Mouse (Mus musculus): Measurements from ENCODE around the gene Dcun1d3. TPM values are rescaled to one million over a fixed set of nuclear protein-coding genes. Genes with fewer than 3 reads are reported as not detected.

Dcun1d3 gene
- polyA plus RNA-seq (2015; fragmentation: Nextera tagmentation; extraction: Ambion mirVana): 7.0 and 7.2 TPM in 2 replicates

DNA sequence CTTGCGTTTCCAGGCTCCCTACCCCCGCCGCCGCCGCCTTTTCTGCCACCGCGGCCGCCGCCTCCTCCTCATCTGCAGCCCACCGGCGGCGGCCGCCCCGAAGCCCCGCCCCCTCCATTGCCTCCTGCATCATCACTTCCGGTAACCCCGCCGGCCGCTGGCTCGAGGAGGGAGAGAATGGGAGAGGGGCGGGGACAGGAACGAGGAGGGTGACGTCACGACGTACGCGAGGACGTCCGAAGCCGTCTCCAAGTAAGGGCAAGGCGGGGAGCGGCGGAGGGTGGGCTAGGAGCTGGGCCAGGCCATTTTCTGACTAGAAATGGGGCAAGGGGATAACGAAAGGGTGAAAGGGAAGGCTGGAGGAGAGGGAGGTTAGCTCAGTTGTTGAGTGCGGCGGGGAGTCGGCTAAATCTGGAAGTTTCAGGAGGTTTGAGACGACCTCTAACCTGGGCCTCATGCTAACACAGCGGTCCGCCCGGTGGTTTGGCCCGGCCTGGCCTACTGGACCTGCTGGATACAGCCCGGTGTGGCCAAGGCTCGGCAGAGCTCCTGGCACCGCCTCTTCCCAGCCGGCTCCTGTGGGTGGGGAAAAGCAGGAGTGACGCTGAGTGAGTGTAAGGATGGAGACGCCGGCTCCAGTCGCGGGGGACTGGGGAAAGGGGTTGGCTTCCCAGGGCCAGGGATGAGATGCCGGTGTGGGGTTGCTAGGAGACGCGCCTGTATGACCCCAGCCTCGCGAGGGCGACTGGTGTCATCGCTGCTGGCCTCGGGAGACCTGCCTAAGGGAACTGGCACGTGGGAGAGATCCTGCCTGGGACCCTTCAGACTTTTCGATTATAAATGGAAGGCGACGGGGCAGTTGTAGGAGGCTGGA lies at the start of gene Dcun1d3, which contains the start of gene Lyrm1:
TSS of gene Dcun1d3 (minus strand) at position 660 of the 874 bp plus-strand sequence.
TSS of gene Lyrm1 (plus strand) at position 223 of the 874 bp plus-strand sequence.
- ATAC-seq (replicated peaks; ENCODE audit: low FRiP score, low read depth) (peak; percentile 98), DNase-seq (ENCODE audit: low spot score) (peak; percentile 99)
- Histone ChIP-seq H3K9ac (ENCODE audit: low read depth, low read length) (peak within 1 kb of the TSS; percentile 81), H3K4me2 (ENCODE audit: low read length) (peak within 1 kb of the TSS; percentile 87), H3K4me1 (replicated peaks; ENCODE audit: insufficient read depth, low read length) (0 out of 2 replicates have a peak, but pooled peaks cover 6% of the 10 kb centered on the region), H3K27ac (peak within 1 kb of the TSS; percentile 98), H3K9me3 (replicated peaks; ENCODE audit: low read length) (no peaks in the 10 kb centered on the region), H3K36me3 (ENCODE audit: insufficient read depth, low read length) (no peaks in the 10 kb centered on the region), H3K4me3 (replicated peaks; ENCODE audit: low read depth, low read length) (peak within 1 kb of the TSS; percentile 83), H3K27me3 (ENCODE audit: insufficient read depth, low read length) (no peaks in the 10 kb centered on the region)
- TF ChIP-seq CTCF (IDR thresholded peaks at IDR 0.05; ENCODE audit: low read depth): no peak
- WGBS: 0% methylated on average over 63 of the region's 63 CpGs

DNA sequence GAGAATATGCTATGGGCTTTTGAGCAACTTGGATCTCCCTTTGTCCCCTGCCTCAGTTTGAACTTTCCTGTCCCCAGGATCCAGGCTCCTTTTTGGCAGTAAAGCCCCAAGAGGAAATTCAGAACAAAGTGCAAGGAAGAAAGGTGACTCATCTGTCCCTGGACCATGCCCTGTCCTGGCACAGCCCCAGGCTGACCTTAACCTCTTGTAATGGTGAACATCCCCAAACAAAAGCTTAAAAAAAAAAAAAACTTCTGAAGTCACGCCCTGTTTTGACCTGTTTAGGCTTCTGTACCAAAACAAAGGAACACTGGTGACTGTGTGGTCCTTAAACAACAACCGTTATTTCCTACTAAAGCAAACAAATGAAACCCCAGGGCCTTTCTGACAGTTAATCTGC lies 45.5 kb upstream of the Dcun1d3 start:
- Histone ChIP-seq H3K9ac (ENCODE audit: low read depth, low read length) (no peak overlapping the region), H3K4me2 (ENCODE audit: low read length) (no peak overlapping the region), H3K36me3 (ENCODE audit: insufficient read depth, low read length) (no peaks in the 10 kb centered on the region), H3K4me3 (replicated peaks; ENCODE audit: low read depth, low read length) (no peak overlapping the region), H3K4me1 (replicated peaks; ENCODE audit: insufficient read depth, low read length) (no peaks in the 10 kb centered on the region), H3K27me3 (ENCODE audit: insufficient read depth, low read length) (no peaks in the 10 kb centered on the region), H3K27ac (no peak overlapping the region), H3K9me3 (replicated peaks; ENCODE audit: low read length) (no peaks in the 10 kb centered on the region)
- no peak for TF ChIP-seq CTCF (IDR thresholded peaks at IDR 0.05; ENCODE audit: low read depth)
- DNase-seq (ENCODE audit: low spot score): no peak
- ATAC-seq (replicated peaks; ENCODE audit: low FRiP score, low read depth): no peak
- WGBS: 56% methylated on average over 2 of the region's 2 CpGs

DNA sequence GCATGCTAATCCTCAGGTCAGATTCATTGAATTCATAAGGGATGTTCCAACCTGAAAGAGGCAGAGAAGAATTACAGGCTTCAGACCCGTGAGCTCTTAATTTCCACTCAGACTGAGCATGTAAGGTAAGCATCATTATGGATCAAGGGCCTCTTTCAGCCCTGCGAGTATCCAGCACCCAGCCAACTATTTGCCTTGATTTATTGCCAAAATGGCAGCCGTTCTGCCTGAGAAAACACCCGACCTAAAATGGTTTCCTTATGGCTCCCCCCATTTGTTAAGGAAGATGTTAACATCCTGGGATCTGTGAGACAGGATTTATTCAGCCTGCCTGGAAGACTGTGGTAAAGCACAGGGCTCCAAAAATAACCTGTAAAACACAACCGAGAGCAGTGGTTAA lies 40.9 kb upstream of the Dcun1d3 start:
- no peak overlapping the region for H3K27ac ChIP-seq
- no peaks in the 10 kb centered on the region for H3K4me1 ChIP-seq (replicated peaks; ENCODE audit: insufficient read depth, low read length)
- WGBS: 35% methylated on average over 5 of the region's 5 CpGs
- no peaks in the 10 kb centered on the region for H3K27me3 ChIP-seq (ENCODE audit: insufficient read depth, low read length)
- no peak overlapping the region for H3K4me3 ChIP-seq (replicated peaks; ENCODE audit: low read depth, low read length)
- no peak for DNase-seq (ENCODE audit: low spot score)
- no peak overlapping the region for H3K9ac ChIP-seq (ENCODE audit: low read depth, low read length)
- H3K4me2 ChIP-seq (ENCODE audit: low read length): no peak overlapping the region
- H3K9me3 ChIP-seq (replicated peaks; ENCODE audit: low read length): no peaks in the 10 kb centered on the region
- H3K36me3 ChIP-seq (ENCODE audit: insufficient read depth, low read length): no peaks in the 10 kb centered on the region
- no peak for TF ChIP-seq CTCF (IDR thresholded peaks at IDR 0.05; ENCODE audit: low read depth)
- ATAC-seq (replicated peaks; ENCODE audit: low FRiP score, low read depth): no peak

DNA sequence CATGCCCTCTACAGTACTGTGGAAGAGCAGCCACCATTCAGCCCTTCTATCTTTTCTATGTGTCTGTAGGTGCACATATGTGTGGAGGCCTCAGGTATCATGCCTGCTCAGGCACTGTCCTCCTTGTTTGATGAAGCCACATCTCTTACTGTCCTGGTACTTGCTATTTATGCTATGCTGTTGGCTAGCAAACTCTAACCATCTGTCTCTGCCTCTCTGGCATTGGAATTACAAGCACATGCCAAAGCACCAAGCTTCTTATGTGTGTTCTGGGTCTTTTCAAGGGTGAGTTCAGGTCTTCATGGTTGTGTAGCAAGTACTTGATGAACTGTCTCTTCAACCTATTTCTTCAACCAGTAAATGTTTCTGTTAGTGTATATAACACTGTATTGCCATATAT lies 40.2 kb upstream of the Dcun1d3 start:
- TF ChIP-seq CTCF (IDR thresholded peaks at IDR 0.05; ENCODE audit: low read depth): no peak
- no peaks in the 10 kb centered on the region for H3K27me3 ChIP-seq (ENCODE audit: insufficient read depth, low read length)
- ATAC-seq (replicated peaks; ENCODE audit: low FRiP score, low read depth) (no peak), DNase-seq (ENCODE audit: low spot score) (no peak)
- H3K4me2 ChIP-seq (ENCODE audit: low read length): no peak overlapping the region
- H3K36me3 ChIP-seq (ENCODE audit: insufficient read depth, low read length): no peaks in the 10 kb centered on the region
- no peaks in the 10 kb centered on the region for H3K4me1 ChIP-seq (replicated peaks; ENCODE audit: insufficient read depth, low read length)
- no peak overlapping the region for H3K4me3 ChIP-seq (replicated peaks; ENCODE audit: low read depth, low read length)
- H3K27ac ChIP-seq: no peak overlapping the region
- H3K9me3 ChIP-seq (replicated peaks; ENCODE audit: low read length): no peaks in the 10 kb centered on the region
- H3K9ac ChIP-seq (ENCODE audit: low read depth, low read length): no peak overlapping the region

DNA sequence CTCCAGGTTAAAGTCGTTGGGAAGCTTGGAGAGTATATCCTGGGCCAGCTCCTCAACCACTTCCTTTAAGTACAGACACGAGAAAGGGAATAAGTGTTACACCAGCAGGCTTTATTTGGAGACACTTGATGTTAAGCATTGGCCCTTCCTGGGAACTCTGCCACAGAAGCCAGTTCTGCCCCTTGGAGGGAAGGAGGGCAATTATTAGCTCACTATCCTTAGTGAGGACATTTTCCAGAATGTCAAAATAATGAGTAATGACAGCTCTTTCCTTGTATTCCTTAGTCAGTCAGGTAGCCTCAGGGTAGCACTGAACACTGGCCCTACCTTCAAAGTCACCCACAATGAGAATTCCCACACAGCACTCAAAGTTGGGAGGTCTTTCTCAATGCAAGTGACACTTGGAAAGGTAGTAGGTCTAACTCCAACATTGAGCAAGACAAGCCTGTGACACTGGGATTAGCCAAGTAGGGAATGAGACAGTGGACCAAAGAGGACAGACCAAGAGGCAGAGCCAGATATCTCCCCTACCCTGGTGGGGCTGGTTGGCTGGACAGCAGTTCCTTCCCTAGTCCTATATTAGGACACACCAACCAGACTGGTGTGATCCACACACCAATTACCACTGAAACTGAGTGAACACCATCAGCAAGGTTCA lies 32.8 kb upstream of the Dcun1d3 start:
- H3K4me3 ChIP-seq (replicated peaks; ENCODE audit: low read depth, low read length): no peak overlapping the region
- DNase-seq (ENCODE audit: low spot score) (no peak), ATAC-seq (replicated peaks; ENCODE audit: low FRiP score, low read depth) (no peak)
- H3K27ac ChIP-seq: no peak overlapping the region
- no peaks in the 10 kb centered on the region for H3K27me3 ChIP-seq (ENCODE audit: insufficient read depth, low read length)
- no peaks in the 10 kb centered on the region for H3K9me3 ChIP-seq (replicated peaks; ENCODE audit: low read length)
- H3K9ac ChIP-seq (ENCODE audit: low read depth, low read length): no peak overlapping the region
- no peaks in the 10 kb centered on the region for H3K36me3 ChIP-seq (ENCODE audit: insufficient read depth, low read length)
- 64% methylated on average over 2 of the region's 2 CpGs for WGBS
- no peak overlapping the region for H3K4me2 ChIP-seq (ENCODE audit: low read length)
- no peak for TF ChIP-seq CTCF (IDR thresholded peaks at IDR 0.05; ENCODE audit: low read depth)
- H3K4me1 ChIP-seq (replicated peaks; ENCODE audit: insufficient read depth, low read length): no peaks in the 10 kb centered on the region

DNA sequence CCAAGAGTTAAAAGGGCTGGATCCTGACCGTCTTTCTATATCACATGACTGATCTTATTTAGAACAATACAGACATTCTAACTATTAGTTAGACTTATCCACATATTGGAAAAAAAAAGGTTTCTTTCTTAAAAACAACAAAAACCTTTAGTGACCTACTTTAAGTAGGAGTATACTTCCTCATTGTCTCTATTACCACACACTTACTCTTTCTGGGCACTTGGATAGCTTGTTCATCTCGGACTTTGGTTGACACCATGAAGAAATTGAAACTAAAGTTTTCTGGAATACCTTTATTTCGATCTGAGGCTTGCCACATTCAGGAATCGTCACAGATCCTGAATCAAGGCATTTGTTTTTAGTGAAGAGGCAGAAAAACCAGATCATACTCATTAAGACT lies 25.0 kb upstream of the Dcun1d3 start:
- Histone ChIP-seq H3K9me3 (replicated peaks; ENCODE audit: low read length) (no peaks in the 10 kb centered on the region), H3K9ac (ENCODE audit: low read depth, low read length) (no peak overlapping the region), H3K4me2 (ENCODE audit: low read length) (no peak overlapping the region), H3K27me3 (ENCODE audit: insufficient read depth, low read length) (no peaks in the 10 kb centered on the region), H3K27ac (no peak overlapping the region), H3K4me3 (replicated peaks; ENCODE audit: low read depth, low read length) (no peak overlapping the region), H3K4me1 (replicated peaks; ENCODE audit: insufficient read depth, low read length) (no peaks in the 10 kb centered on the region), H3K36me3 (ENCODE audit: insufficient read depth, low read length) (no peaks in the 10 kb centered on the region)
- DNase-seq (ENCODE audit: low spot score) (no peak), ATAC-seq (replicated peaks; ENCODE audit: low FRiP score, low read depth) (no peak)
- WGBS: 75% methylated on average over 4 of the region's 4 CpGs
- no peak for TF ChIP-seq CTCF (IDR thresholded peaks at IDR 0.05; ENCODE audit: low read depth)
